Mouse (Mus musculus) T-cell, adult 2 months (primary cell): ENCODE results near the gene Tnpo1.
"Not testable (repeated sequence)": the region's sequence is repeated elsewhere in the genome, so short reads cannot be mapped to it uniquely, and the experiment has no call there.

Experiments used
- DNase-seq: peaks from one replicate; pipeline ENCODE4 v3.0.0; 2022; ENCODE audit warnings: low spot score

Gene Tnpo1

DNA sequence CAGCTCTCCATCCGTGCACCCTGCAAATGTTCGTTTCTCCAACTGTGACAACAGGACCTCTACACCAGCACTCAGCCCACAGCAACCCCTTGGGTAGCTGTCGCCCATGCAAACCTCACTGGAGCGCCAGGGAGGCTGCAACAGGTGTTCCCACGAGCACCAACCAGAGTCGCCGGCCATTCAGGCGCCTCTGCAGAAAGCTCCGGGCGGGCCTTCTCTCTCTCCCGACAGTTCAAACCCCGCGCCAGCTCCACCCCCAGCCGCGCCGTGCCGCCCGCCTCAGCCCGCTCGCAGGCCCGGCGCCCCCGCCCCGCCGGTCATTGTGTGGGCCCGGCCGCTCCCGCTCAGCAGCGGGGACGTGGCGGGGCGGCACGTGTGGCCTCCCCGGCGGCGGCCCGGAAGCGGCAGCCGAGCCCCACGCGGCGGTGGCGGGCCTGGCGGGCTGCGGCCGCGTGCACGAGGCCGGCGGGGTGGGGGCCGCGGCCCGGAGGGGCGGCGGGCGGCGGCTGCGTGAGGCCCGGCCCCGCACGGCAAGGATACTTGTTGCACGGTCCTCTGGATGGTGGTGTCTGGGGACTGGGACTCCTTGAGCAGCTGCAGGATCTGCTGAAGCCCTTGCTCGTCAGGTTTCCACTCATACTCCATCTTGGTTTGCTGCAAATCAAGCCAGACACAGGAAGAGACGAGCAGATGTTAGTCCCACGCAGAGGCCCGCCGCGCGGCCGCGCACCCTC is 35.9 kb downstream of the Tnpo1 start:
- peak; percentile 63 for DNase-seq

DNA sequence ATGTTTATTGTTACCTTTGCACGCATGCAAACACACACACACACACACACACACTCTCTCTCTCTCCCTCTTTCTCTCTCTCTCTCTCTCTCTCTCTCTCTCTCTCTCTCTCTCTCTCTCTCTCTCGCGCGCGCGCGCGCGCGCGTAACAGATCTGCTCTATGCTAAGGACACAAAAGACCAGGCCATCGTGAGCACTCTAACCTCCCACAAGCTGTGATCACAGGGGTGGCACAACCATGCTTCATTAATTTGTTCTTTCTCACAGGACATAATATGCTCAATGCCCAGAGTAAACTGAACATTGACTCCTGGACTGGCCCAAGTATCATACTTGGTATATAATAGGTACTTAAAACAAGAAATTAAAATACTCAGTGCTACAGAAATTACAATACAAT is 37.0 kb downstream of the Tnpo1 start:
- DNase-seq, result no peak

DNA sequence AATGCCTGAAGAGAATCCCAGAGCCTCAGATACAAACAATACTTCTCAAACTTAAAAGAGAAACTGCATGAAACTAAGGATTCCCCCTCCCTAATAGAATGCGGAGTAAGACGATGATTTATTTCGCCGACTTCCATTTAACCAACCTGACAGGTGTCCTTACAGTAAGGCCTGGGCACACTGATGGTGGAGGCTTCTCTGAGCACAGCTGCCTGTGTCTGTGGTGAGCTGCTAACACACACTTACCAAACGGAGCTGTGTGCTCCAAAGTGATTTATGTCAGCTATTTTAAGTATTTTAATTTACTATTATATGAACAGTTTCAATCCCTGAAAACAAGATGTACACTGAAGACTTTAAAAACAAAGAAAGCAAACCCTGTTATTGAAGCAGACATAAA is 42.4 kb downstream of the Tnpo1 start:
- DNase-seq, result no peak

DNA sequence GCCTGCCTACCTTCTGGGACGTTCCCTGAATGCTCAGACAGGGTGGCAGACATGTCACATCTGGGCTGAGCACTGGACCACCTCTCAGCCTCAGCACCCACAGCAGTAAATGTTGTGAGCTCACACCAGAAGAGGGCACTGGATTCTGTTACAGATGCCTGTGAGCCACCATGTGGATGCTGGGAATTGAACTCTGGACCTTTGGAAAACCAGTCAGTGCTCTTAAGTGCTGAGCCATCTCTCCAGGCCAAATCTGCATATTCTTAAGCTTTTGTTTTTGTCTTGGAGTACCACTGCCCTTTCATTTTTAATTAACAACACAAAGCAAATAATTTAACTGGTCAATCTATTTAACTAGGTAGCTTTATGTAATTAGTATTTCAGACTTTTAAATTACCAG is 44.2 kb downstream of the Tnpo1 start:
- DNase-seq, result no peak

DNA sequence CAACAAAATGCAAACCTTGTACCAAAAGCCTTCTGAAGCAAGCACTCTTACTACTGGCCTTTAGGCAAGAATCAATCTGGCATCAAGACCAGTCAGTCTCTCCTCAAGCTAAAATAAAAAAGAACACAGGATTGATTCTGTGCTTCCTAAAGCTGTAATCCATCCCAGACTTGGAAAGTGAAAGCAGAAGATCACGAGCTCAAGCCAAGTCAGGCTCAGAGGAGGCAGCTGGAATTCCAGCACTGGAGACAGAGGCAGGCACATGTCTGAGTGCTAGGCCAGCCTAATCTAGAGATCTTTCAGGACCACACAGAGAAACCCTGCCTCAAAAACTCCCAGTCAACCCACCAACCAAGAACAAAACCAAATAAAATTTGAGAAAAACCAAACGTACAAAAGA is 45.8 kb downstream of the Tnpo1 start:
- DNase-seq, result no peak

DNA sequence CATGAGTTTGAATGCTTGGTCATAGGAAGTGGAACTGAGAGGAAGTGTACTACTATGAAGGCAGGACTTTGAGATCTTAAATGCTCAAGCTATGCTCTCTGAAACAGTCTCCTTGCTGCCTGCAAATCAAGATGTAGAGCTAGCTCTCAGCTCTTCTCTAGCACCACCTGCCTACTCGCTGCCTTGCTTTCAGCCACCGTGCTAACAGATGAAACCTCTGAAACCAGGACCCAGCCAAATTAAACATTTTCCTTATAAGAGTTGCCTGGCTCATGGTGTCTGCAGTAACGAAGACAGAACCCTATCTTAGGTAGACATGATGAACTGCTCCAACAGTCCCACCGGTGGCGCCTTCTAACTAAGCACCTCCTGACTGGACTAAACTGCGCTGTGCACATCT is 46.8 kb downstream of the Tnpo1 start:
- DNase-seq, result no peak

DNA sequence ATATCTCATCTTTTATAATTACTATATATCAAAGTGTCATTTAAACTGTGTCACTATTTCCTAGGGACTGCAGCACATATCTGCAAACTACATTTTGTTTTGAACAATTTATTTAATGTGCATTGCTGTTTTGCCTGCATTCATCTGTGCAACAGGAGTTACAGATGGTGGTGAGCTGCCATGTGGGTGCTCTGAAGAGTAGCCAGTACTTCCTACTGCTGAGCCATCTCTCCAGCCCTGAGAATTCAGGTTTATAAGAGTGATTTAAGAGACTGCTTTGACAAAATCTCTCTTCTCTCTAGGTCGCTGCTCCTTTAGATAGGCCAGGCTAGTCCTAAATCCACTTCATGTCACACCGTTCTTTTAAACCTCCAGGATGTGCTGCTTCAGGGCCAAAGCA is 49.0 kb downstream of the Tnpo1 start:
- DNase-seq, result no peak

DNA sequence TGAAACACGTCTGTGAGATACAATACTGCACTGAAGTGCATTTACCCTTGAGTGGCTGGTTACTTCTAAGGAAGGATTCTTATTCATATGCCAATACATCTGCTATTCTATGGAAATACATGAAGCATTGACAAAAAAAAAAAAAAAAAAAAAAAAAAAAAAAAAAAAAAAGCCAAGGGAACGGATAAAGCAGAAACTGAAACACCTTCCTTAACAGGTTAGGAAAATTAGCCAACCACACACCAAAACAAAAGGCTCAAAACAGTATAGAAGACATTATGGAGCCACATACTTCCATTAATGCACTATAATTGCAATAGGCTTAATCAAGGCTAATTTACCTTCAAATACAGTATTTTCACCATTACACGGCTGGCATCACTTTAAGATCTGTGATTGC is 51.5 kb downstream of the Tnpo1 start:
- DNase-seq, result no peak

DNA sequence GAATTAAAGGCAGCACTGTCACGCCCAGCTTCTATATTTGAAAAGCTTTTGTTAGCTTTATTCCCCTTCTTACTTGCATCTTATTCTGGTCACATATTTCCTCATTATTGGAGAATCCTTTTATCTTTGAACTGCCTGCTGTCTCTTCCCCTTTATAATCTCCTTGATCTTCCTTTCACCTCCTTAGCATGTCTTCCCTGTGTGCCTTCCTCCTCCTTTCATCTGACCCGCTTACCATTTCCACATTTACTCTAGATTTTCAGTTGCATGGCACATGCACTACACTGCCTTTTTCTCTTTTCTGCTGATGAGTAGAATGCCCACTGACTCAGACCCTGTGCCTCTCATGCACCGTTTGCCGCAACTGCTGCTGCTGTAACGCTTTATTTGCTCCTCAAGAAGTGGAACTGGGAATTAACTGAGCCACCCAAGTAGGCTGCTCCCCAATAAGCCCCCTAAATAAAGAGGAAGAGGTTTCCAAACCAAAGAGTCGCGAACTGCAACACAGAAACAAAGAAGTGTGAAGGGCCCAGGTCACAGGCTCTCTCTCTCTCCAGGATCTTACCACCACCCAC is 53.8 kb downstream of the Tnpo1 start:
- DNase-seq, result no peak

DNA sequence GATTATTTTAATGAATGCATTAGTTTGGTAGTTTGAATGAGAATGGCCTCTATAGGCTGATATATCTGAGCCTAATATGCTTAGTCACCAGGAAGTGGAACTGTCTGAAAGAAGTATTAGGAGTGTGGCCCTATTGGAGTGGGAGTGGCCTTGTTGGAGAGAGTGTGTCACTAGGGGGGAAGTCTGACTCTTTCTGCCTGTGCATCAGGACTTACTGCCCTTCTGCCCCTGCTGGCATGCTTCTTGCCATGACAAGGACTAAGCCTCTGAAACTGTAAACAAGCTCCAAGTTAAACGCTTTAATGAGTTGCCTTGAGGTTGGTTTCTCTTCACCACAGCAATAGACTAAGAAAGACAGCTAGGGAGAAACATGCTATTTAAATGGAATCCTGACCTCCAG is 54.9 kb downstream of the Tnpo1 start:
- DNase-seq, result no peak

DNA sequence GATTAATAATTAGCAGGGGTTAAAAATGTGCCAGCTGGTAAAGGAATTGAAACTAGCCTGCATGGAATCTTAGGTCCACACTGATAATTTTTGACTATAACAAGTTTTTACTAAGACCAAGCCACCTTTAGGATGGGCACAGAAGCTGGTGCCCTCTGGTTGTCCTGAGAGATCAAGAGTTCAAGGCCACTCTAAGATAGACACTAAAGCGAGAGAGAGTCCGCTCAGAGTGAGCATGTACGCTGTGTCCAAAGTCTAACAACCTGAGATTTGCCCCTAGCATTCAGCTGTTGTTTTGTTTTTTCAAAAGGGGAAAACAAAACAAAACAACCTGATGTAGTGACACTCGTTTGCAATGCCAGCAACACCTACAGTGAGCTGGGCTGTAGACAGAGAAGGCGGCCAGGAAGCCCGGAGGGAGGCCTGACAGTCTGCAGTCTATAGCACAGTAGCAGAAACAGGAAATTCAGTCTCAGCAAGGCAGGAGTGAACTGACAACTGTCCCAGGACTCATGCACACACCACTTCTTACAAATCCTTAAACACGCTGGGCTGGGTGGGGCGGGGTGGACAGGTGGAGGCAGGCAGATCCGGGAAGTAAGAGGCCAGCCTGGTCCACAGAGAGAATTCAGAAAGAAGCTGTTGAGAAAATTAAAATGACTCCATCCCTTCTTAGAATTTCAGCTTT is 57.8 kb downstream of the Tnpo1 start:
- no peak for DNase-seq

DNA sequence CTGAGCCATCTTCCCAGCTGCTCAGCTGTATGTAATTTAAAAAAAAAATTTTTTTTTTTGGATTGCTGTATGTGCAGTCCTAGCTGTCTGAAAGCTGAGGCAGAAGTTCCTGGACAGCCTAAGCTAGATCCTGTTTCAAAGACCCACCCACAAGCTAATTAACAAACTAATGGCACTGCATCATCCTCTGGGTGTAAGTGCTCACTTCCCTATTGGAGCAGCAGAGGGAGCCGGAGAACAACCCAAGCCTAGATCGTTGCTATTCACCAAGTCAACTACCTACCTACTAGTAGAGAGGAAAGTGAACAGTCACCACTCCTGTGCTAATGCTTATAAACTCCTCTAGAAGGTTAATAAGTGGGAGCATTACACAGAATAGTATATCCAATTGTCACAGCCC is 58.4 kb downstream of the Tnpo1 start:
- peak; percentile 21 for DNase-seq

DNA sequence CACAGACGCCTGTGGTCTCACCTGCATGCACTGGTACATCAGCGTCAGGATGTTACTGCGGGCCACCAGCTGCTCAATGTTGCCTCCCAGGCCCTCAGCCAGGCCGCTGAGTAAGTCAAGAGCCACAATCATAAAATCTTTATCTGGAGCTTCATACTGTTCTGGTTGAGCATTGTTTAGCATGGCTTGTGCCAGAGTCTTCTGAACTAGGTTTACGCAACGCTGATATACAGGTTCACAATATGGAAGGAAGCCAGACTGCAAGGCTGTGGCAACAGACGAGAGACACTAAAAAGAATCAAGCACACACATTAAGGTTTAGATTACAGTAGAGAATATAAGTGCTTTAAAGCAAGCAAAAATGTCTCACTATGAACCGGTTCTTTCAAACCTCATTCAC is 70.9 kb downstream of the Tnpo1 start:
- no peak for DNase-seq

DNA sequence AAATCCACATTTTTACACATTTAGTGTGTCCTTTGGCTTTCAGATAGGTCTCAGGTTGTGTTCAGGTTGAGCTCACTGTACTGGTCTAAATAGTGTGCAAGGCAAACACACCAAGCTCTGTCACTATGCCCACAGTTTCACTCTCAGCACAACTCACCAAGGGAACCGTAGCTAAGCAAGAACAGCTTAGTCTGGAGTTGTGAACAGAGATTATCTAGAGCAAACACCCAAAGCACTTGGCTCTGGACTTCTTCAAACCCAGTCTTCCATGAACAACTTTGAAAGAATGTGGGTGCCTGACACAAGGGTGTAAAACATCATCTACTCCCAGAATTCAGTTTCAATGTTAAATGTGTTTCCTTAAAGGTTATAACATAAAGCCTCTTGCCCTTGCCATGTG is 80.4 kb downstream of the Tnpo1 start:
- DNase-seq, result no peak

DNA sequence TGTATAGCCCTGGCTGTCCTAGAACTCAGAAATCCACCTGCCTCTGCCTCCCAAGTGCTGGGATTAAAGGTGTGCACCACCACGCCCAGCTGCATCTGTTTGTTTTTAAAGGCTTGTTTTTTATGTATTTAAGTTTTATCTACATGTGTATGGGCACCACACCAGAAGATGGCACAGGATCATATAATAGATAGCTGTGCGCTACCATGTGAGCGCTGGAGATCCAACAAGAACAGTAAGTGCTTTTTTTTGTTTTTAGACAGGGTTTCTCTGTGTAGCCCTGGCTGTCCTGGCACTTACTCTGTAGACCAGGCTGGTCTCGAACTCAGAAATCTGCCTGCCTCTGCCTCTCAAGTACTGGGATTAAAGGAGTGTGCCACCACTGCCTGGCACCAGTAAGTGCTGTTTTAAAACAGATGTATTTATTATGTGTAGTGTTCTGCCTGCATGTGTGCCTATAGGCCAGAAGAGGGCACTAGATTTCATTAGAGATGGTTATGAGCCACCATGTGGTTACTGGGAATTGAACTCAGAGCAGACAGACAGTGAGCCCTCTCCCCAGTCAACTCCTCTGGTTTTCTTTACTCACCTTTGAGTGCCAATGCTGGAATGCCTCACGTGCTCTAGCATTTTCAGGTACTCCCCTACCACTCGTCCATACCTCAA is 89.6 kb downstream of the Tnpo1 start:
- DNase-seq, result no peak

DNA sequence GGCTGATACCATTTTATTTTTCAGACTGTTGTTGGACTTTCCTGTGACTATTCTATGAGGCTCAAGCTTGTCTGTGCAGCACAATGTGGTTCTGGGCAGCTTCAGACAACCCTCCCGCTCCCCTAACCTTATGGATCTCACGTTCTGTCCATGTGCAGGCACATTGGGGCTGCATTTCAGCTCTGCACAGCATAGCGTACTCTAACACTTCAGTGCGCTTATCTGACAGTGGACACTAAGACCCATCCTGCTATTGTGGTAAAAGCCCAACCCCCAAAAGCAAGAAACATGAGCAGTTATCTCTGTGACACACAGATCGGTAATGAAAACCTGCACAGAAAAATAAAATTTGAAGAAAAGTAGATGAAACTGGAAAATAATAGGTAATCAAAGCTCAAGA is 90.4 kb downstream of the Tnpo1 start:
- no peak for DNase-seq

DNA sequence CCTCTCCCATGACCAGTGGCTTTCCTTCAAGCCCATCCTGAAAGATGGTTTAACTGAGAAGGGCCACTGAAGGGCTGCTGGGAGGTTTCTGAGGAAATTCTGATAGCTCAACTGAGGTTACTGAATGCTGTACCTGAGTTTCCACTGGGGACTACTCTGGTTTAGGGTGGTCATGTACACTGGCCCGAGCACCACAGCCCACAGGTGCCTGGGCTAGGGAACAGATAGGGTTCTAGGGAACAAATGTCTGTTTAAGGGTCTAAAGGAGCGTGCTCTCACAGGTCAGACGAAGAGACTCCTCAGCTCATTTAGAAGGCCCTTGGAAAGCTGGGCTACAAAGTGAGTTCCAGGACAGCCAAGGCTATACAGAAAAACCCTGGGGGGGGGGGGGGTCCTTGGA is 91.5 kb downstream of the Tnpo1 start:
- no peak for DNase-seq

DNA sequence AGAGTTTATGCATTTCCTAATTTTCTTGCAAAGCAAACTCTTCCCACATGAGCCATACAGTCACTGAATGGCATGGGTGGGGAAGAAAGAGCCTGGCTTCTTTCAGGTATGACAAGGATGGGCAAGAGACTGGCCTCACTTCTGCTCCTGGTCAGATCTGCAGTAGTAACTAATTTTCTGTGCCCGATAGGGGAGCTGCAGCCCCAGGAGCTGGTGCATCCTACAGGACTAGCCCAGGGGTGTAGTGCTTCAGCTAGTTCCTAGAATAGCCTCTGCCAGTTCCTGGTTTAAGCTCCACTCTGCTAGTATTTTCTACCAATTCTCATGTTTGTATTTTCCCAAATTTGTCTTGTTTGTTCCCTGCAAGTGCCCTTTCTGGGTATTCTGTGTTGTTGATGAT is 92.0 kb downstream of the Tnpo1 start:
- DNase-seq, result no peak

DNA sequence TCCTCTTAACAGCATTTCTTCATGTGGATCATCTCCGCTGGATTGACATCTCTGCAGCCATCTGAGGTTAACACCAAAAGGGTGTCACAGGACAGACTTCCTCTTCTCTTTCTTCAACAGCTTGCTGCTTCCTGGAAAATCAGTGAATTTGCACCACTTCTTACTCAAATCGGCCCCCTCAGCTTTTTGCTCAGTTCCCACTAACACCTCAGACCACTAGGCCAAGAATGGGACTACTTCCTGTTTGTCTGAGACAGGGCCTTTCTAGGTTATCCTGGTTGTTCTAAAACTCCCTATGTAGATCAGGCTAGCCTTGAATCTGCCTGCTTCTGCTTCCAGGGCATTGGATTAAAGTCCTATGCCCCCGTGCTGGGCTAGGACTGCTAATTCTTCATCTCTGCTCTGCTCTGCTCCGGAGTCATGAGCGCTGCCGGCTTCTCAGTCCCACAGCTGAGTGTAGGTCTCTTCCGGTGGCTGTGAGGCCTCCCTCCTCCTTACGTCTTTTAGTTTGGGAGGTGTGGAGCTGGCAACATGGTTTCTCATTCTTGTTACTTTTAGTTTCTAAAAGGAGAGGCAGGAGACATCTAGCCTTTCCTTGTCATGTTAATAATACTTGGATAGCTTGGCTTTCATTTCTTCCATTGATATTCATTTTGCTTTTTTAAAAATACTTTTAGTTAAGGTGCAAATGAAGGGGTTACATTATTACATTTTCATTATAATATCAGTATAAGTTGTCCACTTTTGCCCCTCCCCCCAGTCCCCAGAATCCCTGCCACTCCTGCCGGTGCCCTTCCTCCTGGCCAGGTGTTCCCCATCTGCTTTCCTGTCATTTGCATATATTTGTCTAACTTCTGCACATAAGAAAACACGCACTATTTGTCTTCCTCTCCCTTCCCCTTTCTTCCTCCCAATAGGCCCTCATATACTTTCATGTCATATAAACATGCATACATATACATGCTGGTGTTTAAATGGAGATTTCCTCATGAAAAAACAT is 93.4 kb downstream of the Tnpo1 start:
- DNase-seq, result no peak

DNA sequence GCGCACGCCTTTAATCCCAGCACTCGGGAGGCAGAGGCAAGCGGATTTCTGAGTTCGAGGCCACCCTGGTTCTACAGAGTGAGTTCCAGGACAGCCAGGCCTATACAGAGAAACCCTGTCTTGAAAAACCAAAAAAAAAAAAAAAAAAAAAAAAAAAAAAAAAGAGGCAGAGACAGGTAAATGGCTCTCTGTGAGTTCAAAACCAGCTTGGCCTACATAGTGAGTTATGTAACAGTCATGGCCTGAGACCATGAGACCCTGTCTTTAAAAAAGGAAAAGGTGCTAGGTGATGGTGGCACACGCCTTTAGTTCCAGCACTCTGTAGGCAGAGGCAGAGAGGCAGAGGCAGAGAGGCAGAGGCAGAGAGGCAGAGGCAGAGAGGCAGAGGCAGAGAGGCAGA is 97.2 kb downstream of the Tnpo1 start:
- DNase-seq, result not testable (repeated sequence)

DNA sequence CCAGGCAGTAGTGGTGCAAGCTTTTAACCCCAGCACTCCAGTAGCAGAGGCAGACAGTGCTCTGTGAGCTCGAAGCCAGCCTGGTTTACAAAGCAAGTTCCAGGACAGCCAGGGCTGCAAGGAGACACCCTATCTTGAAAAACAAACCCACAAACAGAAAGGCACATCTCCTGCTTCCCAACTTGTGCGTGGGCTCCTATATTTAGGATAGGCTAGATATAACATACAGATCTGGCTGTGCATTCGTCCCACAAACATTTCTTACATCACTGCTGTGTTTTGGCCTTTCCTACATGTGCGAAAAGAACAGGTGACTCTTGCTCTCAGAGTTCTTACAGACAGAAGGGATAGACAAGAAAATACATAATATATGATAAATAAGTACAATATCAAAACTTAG is 100.6 kb downstream of the Tnpo1 start:
- no peak for DNase-seq

DNA sequence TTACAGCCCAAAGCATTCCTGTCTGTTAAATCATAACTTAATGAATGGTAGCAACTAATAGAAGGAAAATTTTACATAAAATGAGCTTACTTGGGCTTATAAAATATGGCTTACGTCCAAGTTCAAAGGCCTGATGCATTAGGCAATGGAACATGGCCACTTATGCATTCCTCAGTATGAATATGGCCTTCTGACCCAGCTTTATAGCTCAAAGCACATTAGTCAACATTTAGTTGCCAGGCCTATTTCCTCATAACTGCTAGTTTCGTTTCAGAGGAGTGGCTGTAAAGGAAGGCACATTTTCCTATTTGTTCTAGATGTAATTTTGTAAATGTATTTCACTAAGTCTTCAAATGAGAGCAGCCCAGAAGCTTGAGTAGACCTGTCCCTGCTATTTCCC is 107.1 kb downstream of the Tnpo1 start:
- DNase-seq, result no peak
